Mouse (Mus musculus): ENCODE measurements around the gene Rpl22l1.
A peak's percentile ranks its signal among the peaks of the same experiment; 100 is the strongest.
"Not testable (repeated sequence)": the region's sequence is repeated elsewhere in the genome, so short reads cannot be mapped to it uniquely, and the experiment has no call there.

The Rpl22l1 gene

GRCm38 (mm10) chr3:28805301-28806097 lies at the start of gene Rpl22l1:
TSS of gene Rpl22l1 (plus strand) at chr3:28805436.
- peak; percentile 96 for DNase-seq (ENCODE audit: low read depth)

DNA sequence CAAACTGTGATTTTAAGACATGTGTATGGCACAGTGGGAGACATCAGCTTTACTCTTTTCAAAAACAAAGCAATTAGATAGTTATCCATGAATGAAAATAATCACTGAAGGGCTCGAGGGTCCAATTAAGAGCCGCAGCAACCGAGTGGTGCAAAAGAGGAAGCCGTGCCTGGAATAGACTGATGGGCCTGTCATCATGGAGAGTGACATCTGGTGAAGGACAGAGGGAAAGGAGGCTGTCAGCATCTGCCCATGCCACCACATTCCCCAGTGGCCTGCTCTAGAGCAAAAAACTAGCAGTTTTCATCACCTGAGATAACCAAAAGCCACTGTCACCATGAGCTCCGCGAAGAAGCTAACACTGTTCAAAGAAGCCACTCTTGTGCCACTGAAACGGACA lies 49.8 kb upstream of the Rpl22l1 start:
- no peak for DNase-seq (ENCODE audit: low read depth)

GRCm38 (mm10) chr3:28761225-28761789 lies 43.9 kb upstream of the Rpl22l1 start:
- DNase-seq (ENCODE audit: low read depth) = no peak

DNA sequence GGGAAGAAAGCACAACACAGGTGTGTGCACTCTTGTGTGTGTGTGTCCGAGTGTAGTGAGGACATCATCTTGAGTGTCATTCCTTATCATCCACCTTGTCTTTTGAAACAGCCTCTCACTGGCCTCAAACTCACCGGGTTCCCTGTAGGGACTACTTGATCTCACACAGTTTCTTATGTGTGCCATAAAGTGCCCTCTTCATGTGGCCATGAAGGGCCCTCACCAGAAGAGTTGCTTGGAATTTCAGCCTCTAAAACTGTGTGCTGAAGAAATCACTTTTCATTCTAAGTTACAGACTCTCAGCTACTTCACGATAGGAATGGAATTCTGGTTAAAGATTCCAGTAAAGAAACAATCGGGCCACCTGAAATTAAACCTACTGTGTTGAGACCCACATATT lies 38.3 kb upstream of the Rpl22l1 start:
- DNase-seq (ENCODE audit: low read depth) = no peak

DNA sequence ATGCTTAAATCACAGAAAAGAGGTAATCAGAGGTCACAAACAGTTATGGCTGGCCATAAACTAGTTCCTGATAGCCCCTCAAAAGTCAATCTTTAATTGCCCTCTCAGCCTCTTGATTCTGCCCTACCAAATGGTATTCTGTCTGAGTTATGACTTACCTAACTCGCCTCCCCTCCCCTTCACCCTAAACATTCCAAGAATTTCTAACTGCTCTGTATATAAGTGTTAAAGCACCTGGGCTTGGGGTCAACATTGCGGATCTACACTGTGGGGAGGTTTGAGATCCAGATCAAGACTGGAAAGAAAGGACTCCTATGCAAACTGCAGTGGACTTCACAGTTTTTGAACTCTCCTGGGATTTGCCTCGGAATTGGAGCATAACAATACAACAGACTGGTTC lies 37.0 kb upstream of the Rpl22l1 start:
- no peak for DNase-seq (ENCODE audit: low read depth)

GRCm38 (mm10) chr3:28772919-28773318 lies 32.3 kb upstream of the Rpl22l1 start:
- DNase-seq (ENCODE audit: low read depth) = not testable (repeated sequence)

- peak; percentile 57 for DNase-seq (ENCODE audit: low read depth)
Observed at GRCm38 (mm10) chr3:28775361-28775760, 29.9 kb upstream of the Rpl22l1 start.

DNA sequence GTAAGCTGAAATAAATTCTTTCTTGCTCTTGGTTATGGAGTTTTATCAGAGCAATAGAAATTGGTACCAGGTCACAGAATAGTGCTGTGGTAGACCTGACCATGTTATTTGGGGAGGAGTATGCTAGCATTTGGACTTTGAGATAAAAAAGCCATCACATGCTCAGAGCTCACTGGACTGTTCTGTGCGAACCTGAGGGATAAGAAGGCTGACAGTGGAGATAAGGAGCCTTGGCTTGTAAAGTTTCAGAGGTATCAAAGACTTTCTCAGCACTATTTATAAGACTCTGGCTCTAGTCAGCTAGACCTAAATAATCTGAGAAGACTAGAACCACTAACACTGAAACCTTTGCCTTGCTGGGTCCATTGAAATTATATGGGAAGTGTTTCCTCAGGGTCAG lies 29.3 kb upstream of the Rpl22l1 start:
- DNase-seq (ENCODE audit: low read depth) = peak; percentile 73

DNA sequence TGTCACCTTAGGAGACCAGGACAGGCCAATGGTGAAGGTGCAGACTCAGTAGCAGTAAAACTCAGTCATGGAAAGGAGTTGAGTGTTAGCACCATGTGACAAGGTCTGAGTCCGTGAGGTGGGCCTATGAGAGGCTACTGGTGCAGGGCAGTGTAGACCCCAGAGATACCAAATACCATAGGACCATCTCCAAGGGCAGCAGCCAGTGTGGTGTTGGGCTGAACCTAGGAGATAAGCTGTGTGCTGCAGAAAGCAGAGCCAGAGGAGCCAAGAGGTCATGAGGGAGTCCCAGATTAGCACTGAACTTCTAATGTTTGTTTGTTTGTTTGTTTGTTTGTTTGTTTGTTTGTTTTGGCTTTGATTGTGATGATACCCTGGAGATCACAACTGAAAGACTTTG lies 28.7 kb upstream of the Rpl22l1 start:
- peak; percentile 34 for DNase-seq (ENCODE audit: low read depth)

DNA sequence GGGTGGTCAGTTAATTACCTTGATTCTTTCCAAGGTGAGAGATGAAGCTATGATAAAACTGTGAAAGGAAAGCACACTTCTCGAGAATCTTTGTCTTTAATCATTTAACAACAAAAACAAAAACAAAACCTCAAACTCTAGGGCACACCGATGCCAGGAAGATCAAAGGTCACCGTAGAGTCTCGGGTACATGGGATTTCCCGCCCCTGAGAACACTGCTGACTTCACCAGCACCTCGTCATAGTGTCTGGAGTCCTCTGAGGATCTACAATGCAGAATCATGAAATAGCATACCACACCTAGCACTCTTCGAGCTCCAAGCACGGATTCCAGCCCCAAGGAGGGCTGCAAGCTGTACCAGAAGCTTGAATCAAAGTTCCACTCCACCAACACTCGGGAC lies 24.7 kb upstream of the Rpl22l1 start:
- DNase-seq (ENCODE audit: low read depth) = no peak

DNA sequence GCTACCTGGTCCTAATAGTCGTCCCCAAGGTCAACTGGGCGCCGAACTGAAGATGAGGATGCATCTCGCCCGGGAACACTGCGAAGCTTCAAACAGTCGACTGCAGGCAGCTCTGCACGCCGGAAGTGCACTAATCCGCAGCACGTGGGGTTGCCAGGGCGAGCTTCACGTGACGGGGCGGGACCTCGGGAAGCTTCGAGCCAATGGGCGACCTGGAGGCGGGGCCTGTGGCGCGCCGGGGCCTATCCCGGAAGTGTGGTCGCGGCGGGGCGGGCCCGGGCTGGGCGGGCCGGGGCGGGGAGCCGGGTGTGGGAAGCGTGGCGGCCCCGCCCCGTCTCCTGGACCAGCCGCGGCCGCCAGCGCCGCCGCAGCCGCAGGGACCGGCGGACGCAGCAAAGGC lies 24.2 kb upstream of the Rpl22l1 start, which contains the start of gene Eif5a2:
Gene Eif5a2, plus strand, starts transcription at position 283 of the 400 bp plus-strand sequence.
- peak; percentile 81 for DNase-seq (ENCODE audit: low read depth)

DNA sequence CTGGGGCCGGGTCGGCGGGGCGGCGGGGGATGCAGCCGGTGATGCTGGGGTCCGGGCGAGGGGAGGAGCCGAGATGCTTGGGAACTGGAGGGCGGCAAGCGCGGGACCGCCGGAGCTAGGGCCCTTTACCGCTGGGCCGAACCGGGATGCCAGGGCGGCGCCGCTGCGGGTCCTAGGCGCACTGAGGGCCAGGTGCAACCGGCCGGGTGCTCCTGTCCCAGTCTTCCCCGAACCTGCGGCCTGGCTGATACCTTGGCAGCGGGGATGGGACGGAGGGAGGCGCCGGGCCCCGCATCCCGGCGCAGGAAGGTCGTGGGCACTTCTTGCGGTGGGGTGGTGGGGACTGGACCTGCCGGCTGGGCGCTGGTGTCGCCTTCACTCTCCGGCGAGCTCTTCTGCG lies 23.8 kb upstream of the Rpl22l1 start:
- no peak for DNase-seq (ENCODE audit: low read depth)

DNA sequence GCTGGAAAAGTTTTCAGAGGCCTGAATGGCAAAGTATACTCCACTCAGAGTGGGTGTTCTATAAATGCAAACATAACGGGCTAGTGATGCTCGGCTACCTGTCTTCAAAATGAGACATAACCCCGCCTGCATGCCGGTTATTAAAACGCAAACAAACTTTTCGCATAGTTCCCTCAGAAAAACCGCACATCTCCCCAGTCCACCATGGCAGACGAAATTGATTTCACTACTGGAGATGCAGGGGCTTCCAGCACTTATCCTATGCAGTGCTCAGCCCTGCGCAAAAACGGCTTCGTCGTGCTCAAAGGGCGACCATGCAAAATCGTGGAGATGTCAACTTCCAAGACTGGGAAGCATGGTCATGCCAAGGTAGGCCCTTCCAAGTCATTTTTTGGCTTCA lies 23.4 kb upstream of the Rpl22l1 start:
- no peak for DNase-seq (ENCODE audit: low read depth)

GRCm38 (mm10) chr3:28784176-28784575 lies 21.1 kb upstream of the Rpl22l1 start:
- DNase-seq (ENCODE audit: low read depth) = no peak

- no peak for DNase-seq (ENCODE audit: low read depth)
Observed at GRCm38 (mm10) chr3:28794835-28795234, 10.4 kb upstream of the Rpl22l1 start.

DNA sequence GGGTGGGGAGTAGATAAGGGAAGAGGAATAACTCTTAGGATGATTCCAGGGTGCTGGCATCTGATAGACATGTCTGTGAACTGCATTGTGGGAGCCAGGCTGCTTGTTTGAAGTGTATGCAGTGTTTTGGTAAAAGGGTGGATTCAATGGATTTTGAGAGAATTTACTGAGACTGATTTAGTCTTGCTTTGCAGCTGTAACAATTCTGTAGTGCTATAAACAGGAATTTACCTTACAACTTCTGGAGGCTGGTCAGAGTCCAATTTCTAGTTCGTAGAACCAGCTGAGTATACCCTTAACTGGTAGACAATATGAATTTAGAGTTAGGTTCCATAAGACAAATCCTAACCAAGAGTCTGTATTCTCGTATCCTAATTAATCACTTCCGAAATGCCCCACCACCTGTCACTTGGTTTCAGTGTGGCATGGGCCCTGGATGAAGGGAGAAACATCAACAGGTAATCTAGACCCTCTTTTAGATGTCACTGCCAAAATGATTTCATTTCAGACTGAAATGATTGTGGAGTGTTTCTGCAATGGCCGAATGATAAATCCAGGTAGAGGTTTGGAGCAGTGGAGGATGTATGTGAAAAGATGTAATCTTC lies 2.9 kb downstream of the Rpl22l1 start:
- no peak for DNase-seq (ENCODE audit: low read depth)

DNA sequence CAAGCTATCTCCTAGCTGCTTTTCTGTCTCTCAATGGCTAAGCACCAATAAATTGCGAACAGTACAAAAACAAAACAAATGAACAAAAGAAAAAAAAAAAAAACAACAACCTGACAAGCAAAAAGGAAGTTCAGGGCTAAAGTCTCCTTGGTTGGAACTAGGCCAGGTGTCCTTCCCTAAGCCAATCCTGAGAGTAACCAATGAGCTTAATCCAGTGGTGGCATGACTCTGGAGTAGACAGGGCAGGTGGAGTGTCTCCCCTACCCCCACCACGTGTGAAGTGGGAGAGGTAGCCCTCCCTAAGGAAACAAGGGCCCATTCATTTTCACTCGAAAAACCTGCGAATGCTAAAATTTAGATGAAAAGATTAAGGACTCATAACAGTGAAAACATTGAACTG lies 6.2 kb downstream of the Rpl22l1 start:
- DNase-seq (ENCODE audit: low read depth) = no peak

DNA sequence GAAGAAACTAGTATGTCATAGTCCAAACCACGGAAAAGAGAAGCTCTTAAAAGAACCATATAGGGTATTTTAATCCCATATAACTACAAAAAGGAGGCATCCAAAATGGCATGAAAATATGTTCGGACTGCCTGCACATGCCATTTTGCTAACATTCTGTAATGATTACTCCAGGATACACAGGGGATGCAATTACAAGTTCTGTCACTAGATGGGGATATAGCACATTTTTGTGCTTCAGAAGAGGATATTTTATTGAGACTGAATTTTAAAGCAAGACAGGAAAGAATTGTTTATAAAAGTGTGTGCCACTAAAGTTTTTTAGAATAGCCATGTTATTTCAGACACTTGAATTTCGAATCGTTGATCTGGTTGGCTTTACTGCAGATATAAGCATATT lies 9.1 kb downstream of the Rpl22l1 start:
- peak; percentile 74 for DNase-seq (ENCODE audit: low read depth)

GRCm38 (mm10) chr3:28816010-28816540 lies 10.8 kb downstream of the Rpl22l1 start:
- no peak for DNase-seq (ENCODE audit: low read depth)

GRCm38 (mm10) chr3:28826272-28826671 lies 21.0 kb downstream of the Rpl22l1 start:
- no peak for DNase-seq (ENCODE audit: low read depth)

GRCm38 (mm10) chr3:28827605-28828004 lies 22.4 kb downstream of the Rpl22l1 start:
- DNase-seq (ENCODE audit: low read depth) = no peak

- DNase-seq (ENCODE audit: low read depth) = no peak
Observed at GRCm38 (mm10) chr3:28829454-28829853, 24.2 kb downstream of the Rpl22l1 start.

DNA sequence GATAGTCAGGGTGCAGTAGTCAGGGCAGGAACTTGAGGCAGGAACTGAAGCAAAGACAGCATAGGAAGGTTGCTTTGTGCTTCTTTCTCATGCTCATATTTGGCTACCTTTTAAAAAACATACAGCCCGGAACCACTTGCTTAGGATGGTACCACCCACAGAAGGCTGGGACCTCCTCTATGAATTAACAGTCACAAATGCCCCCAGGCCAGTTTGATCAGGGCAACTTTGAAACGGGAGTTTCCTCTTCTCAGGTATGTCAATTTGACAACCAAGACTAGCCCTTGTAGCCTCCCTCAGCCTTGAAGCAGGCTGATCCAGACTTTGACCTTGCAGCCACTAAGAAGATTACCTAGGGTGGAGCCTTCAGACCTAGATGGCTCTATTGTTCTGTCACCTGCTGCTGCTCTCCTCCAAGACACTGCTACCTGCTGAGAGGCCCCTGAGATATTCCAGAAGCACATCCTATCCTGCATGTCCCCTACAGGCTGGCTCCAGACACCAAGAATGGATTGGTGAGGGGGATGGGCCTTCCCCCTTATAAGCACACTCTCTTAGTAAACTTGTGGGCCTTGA lies 31.6 kb downstream of the Rpl22l1 start:
- no peak for DNase-seq (ENCODE audit: low read depth)

All from c-Kit-positive CD71-positive TER-119-negative erythroid progenitor cells, embryonic 14.5 days (primary cell).